Mouse (Mus musculus) MEL (cell line): Measurements from ENCODE around the gene Fbxl5. TPM values are rescaled to one million over a fixed set of nuclear protein-coding genes. Genes with fewer than 3 reads are reported as not detected.
A peak's percentile ranks its signal among the peaks of the same experiment; 100 is the strongest.

Experiments
- DNase-seq: peaks from one replicate; pipeline ENCODE4 v3.0.0; 2011; ENCODE audit warnings: low read depth, low spot score
- H3K27ac ChIP-seq: 2 replicates; pipeline ENCODE4 v1.5.1; 2012; ENCODE audit warnings: low read depth, mild to moderate bottlenecking, control low read depth, low read length, moderate library complexity; ENCODE audit not compliant: control insufficient read depth
- H3K27me3 ChIP-seq, 2 experiments: fragments of 150-350 bp in 1 of 2; sonication (generic) in 1 of 2; 2 replicates each; pipeline ENCODE4 v1.6.1; 2012; ENCODE audit warnings: low read length in 2 of 2, mild to moderate bottlenecking in 2 of 2, improper control_type of control experiment in 1 of 2, moderate library complexity in 1 of 2; ENCODE audit not compliant: insufficient read depth in 2 of 2, control insufficient read depth in 1 of 2
- H3K36me3 ChIP-seq, 2 experiments: 2 replicates each; pipeline ENCODE4 v1.6.1; 2012 to 2014; ENCODE audit warnings: low read length in 2 of 2, improper control_type of control experiment in 1 of 2, inconsistent platforms in 1 of 2, mild to moderate bottlenecking in 1 of 2; ENCODE audit not compliant: insufficient read depth in 2 of 2, control insufficient read depth in 1 of 2
- H3K4me1 ChIP-seq, 2 experiments: fragments of 150-350 bp in 1 of 2; sonication (generic) in 1 of 2; 2 replicates each; pipeline ENCODE4 v1.6.1; 2012; ENCODE audit warnings: low read length in 2 of 2, improper control_type of control experiment in 1 of 2, mild to moderate bottlenecking in 1 of 2; ENCODE audit not compliant: insufficient read depth in 2 of 2, control insufficient read depth in 1 of 2
- H3K4me3 ChIP-seq, 2 experiments: fragments of 150-350 bp in 1 of 2; sonication (generic) in 1 of 2; 2 replicates each; pipeline ENCODE4 v1.5.1; 2012; ENCODE audit warnings: low read depth in 2 of 2, low read length in 2 of 2, mild to moderate bottlenecking in 2 of 2, moderate library complexity in 2 of 2, control low read depth in 1 of 2, improper control_type of control experiment in 1 of 2; ENCODE audit not compliant: control insufficient read depth in 1 of 2, insufficient read depth in 1 of 2
- H3K79me2 ChIP-seq: 2 replicates; pipeline ENCODE4 v1.6.1; 2012; ENCODE audit warnings: mild to moderate bottlenecking, low read length, moderate library complexity; ENCODE audit not compliant: control insufficient read depth, poor library complexity, insufficient read depth
- H3K9ac ChIP-seq: 2 replicates; pipeline ENCODE4 v1.6.1; 2012; ENCODE audit warnings: low read depth, mild to moderate bottlenecking, control low read depth, low read length, moderate library complexity; ENCODE audit not compliant: control insufficient read depth, poor library complexity, severe bottlenecking
- H3K9me3 ChIP-seq: fragments of 150-350 bp; sonication (generic); replicated peaks from 2 replicates; pipeline ENCODE4 v1.6.1; 2012; ENCODE audit warnings: mild to moderate bottlenecking, low read length, improper control_type of control experiment, moderate library complexity; ENCODE audit not compliant: insufficient read depth
- CTCF ChIP-seq, 3 experiments: IDR thresholded peaks in 2 of 3; conservative IDR thresholded peaks in 1 of 3; 2 replicates each; pipeline ENCODE4 v1.5.1; 2011 to 2012; ENCODE audit warnings: low read length in 3 of 3, low read depth in 2 of 3, mild to moderate bottlenecking in 2 of 3, improper control_type of control experiment in 1 of 3, inconsistent platforms in 1 of 3, mixed read lengths in 1 of 3, moderate library complexity in 1 of 3; ENCODE audit not compliant: control insufficient read depth in 1 of 3, insufficient read depth in 1 of 3, poor library complexity in 1 of 3, severe bottlenecking in 1 of 3
- ELF1 ChIP-seq: IDR thresholded peaks from 2 replicates; pipeline ENCODE4 v1.6.1; 2014; ENCODE audit warnings: low read depth, mild to moderate bottlenecking, inconsistent platforms, low read length, improper control_type of control experiment, moderate library complexity
- ETS1 ChIP-seq: IDR thresholded peaks from 2 replicates; pipeline ENCODE4 v1.6.1; 2012; ENCODE audit warnings: low read depth, mild to moderate bottlenecking, inconsistent platforms, low read length, improper control_type of control experiment, moderate library complexity
- GABPA ChIP-seq: IDR thresholded peaks from 2 replicates; pipeline ENCODE4 v1.6.1; 2012; ENCODE audit warnings: low read depth, mild to moderate bottlenecking, inconsistent platforms, low read length, improper control_type of control experiment, moderate library complexity
- GATA1 ChIP-seq: IDR thresholded peaks from 2 replicates; pipeline ENCODE4 v1.6.1; 2011; ENCODE audit warnings: low read depth, low read length, improper control_type of control experiment
- HCFC1 ChIP-seq: IDR thresholded peaks from 2 replicates; pipeline ENCODE4 v1.6.1; 2012; ENCODE audit warnings: low read depth, mild to moderate bottlenecking, inconsistent platforms, low read length, improper control_type of control experiment, moderate library complexity
- JUND ChIP-seq: IDR thresholded peaks from 2 replicates; pipeline ENCODE4 v1.6.1; 2011; ENCODE audit warnings: low read depth, mild to moderate bottlenecking, improper control_type of control experiment, low read length
- MXI1 ChIP-seq: IDR thresholded peaks from 2 replicates; pipeline ENCODE4 v1.6.1; 2011; ENCODE audit warnings: mild to moderate bottlenecking, low read depth, low read length, improper control_type of control experiment
- POLR2A ChIP-seq, 2 experiments: IDR thresholded peaks; 2 replicates each; pipeline ENCODE4 v1.6.1; 2011 to 2012; ENCODE audit warnings: low read length in 2 of 2, mild to moderate bottlenecking in 2 of 2, control low read depth in 1 of 2, improper control_type of control experiment in 1 of 2, low read depth in 1 of 2, moderate library complexity in 1 of 2; ENCODE audit not compliant: control insufficient read depth in 1 of 2, insufficient read depth in 1 of 2, poor library complexity in 1 of 2
- POLR2AphosphoS5 ChIP-seq: IDR thresholded peaks from 2 replicates; pipeline ENCODE4 v1.6.1; 2012; ENCODE audit warnings: low read depth, borderline replicate concordance, mild to moderate bottlenecking, inconsistent platforms, low read length, moderate library complexity, mixed read lengths
- RAD21 ChIP-seq: IDR thresholded peaks from 2 replicates; pipeline ENCODE4 v1.6.1; 2011; ENCODE audit warnings: mild to moderate bottlenecking, low read depth, low read length, improper control_type of control experiment
- RCOR1 ChIP-seq: IDR thresholded peaks from 2 replicates; pipeline ENCODE4 v1.6.1; 2012; ENCODE audit warnings: low read depth, mild to moderate bottlenecking, inconsistent platforms, low read length, improper control_type of control experiment
- TBP ChIP-seq: IDR thresholded peaks from 2 replicates; pipeline ENCODE4 v1.8.0; 2011; ENCODE audit warnings: low read depth, low read length, improper control_type of control experiment
- ZC3H11A ChIP-seq: IDR thresholded peaks from 2 replicates; pipeline ENCODE4 v1.6.1; 2012; ENCODE audit warnings: low read depth, mild to moderate bottlenecking, inconsistent platforms, low read length, improper control_type of control experiment
- ZKSCAN1 ChIP-seq: IDR thresholded peaks from 2 replicates; pipeline ENCODE4 v1.6.1; 2012; ENCODE audit warnings: low read depth, mild to moderate bottlenecking, inconsistent platforms, low read length, improper control_type of control experiment, moderate library complexity
- ZNF384 ChIP-seq: IDR thresholded peaks from 2 replicates; pipeline ENCODE4 v1.6.1; 2012; ENCODE audit warnings: low read depth, mild to moderate bottlenecking, inconsistent platforms, low read length, improper control_type of control experiment
- polyA plus RNA-seq, 2 experiments: library from polyadenylated mRNA; stranded (reverse) in 1 of 2; unstranded in 1 of 2; fragments of >175 nt in 1 of 2; fragments of >200 nt in 1 of 2; gene quantifications; 2 replicates each; pipeline versions ENCODE4 v1.2.1 to v1.2.4; 2012; ENCODE audit warnings: low replicate concordance in 2 of 2, low read depth in 1 of 2; ENCODE audit not compliant: insufficient read length in 2 of 2, insufficient read depth in 1 of 2, missing spikeins in 1 of 2
- total RNA-seq: library from RNA; depleted of rRNA; stranded (reverse); fragments of 300-350 nt; gene quantifications from 2 replicates; pipeline ENCODE4 v1.2.3, GENCODE M21; 2012

The Fbxl5 gene
- total and polyA plus RNA-seq, 3 experiments = 22.8 to 25.7 TPM; not detected in 1

DNA sequence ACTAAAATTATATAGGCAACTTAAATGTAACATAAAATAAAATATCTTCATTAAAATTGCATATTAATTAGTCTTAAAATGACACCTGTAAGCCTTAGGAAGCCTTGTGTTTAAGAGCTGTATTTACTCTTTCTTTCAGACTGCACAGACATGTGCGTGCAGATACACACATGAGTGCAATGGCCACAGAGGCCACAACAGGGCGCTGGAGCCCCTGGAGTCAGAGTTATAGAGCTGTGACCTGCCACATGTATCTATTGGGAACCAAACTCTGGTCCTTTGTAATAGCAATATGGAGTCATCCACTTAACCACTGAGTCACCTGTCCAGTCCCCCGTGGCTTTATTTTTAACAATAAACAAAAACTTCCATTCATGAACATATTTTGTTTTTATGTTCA lies 72.3 kb downstream of the Fbxl5 start:
- Histone ChIP-seq H3K27ac (no peak overlapping the region), H3K79me2 (0 out of 2 replicates have a peak, but pooled peaks cover 2% of the 10 kb centered on the region), H3K4me1 (peaks cover 0 to 1% of the 10 kb centered on the region in 2 experiments; a peak in 2 of 4 replicates), H3K36me3 (peaks cover 3 to 16% of the 10 kb centered on the region in 2 experiments), H3K27me3 (no peaks in the 10 kb centered on the region), H3K9ac (no peak overlapping the region), H3K9me3 (no peaks in the 10 kb centered on the region), H3K4me3 (no peak overlapping the region)
- DNase-seq = peak; percentile 27
- TF ChIP-seq CTCF (IDR thresholded peaks at IDR 0.05 in 2 of 3, conservative IDR thresholded peaks at IDR 0.05 in 1 of 3; ENCODE audit: control insufficient read depth in 1 of 3, insufficient read depth in 1 of 3, low read depth in 2 of 3, low read length in 3 of 3, poor library complexity in 1 of 3, severe bottlenecking in 1 of 3) = peak in 2 of 3 experiments; percentile 21 to 36; a peak in 4 of 6 replicates
- TF ChIP-seq RAD21 = 0 out of 2 replicates have a peak, but pooled peaks have one; percentile 4
- no peak for TF ChIP-seq JUND
- TF ChIP-seq ZNF384 = no peak
- TF ChIP-seq TBP = no peak

DNA sequence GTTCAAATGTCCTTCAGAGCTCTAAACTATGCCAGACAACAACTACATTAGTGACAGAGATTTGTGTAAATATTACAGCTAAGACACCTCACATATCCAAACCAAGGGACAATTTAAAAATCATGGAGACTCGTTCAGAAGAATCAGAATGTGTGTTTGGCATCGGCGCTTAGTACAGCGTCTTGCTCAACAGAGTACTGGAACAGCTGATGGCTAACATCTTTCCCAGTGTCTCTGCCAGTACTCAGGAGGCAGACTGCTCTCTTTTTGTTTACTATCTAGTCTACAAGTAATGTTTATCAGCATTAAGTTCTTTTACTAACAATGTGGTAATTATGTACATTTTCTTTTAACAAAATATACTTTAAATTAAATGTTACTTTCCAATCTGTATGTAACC lies 73.4 kb downstream of the Fbxl5 start:
- H3K36me3 ChIP-seq = peaks cover 7 to 12% of the 10 kb centered on the region in 2 experiments
- H3K9ac ChIP-seq = no peak overlapping the region
- no peaks in the 10 kb centered on the region for H3K9me3 ChIP-seq
- H3K4me3 ChIP-seq = no peak overlapping the region
- DNase-seq = no peak
- no peaks in the 10 kb centered on the region for H3K27me3 ChIP-seq
- H3K79me2 ChIP-seq = 0 out of 2 replicates have a peak, but pooled peaks cover under 1% of the 10 kb centered on the region
- TF ChIP-seq POLR2A (IDR thresholded peaks at IDR 0.05; ENCODE audit: control insufficient read depth in 1 of 2, insufficient read depth in 1 of 2, low read depth in 1 of 2, low read length in 2 of 2, poor library complexity in 1 of 2) (no peak), MXI1 (no peak), POLR2AphosphoS5 (no peak), ELF1 (no peak), ETS1 (no peak), RCOR1 (no peak), ZKSCAN1 (no peak), HCFC1 (no peak), GABPA (no peak), GATA1 (no peak), ZC3H11A (no peak)
- H3K4me1 ChIP-seq = peaks cover 0 to 4% of the 10 kb centered on the region in 2 experiments; a peak in 2 of 4 replicates
- H3K27ac ChIP-seq = no peak overlapping the region
